Mouse (Mus musculus): Measurements from ENCODE around the gene Olfr5.
"Not testable (repeated sequence)": the region's sequence is repeated elsewhere in the genome, so short reads cannot be mapped to it uniquely, and the experiment has no call there.

Gene Olfr5

DNA sequence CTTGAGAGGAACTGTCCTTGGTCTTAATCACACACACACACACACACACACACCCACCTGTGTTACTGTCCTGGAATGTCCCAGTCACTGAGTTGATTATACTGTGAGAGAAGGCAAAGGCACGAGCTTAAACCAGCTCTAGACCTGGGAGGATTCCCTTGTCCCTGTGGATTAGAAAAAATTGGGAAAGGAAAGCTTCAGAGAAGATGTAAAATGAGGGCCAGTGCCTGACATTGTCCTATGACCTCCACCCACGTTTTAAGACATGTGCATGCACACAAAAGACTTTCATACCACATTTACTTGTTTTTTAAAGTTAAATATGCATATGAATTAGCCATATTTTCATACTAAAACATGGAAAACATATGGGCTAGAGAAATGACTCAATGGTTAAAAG, at the start of gene Olfr5:
Olfr5 (minus strand) TSS at position 101 of the 400 bp plus-strand sequence.
- no peak for DNase-seq (ENCODE audit: low read depth, low spot score)

DNA sequence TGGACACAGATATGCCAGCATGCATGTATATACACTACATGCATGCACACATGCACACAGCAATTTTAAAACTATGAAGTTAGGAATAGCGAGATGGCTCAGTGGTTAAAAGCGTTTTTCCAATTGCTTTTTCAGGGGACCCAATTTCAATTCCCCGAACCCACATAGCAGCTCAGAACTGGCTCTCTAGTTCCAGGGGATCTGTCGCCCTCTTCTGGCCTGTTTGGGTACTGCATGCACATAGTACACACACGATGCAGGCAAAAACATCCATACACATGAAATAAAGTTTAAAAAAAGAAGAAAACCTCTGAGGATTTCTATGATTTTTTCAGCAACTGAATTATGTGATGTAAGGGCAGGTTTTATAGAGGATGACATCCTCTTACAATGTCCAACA, 39.4 kb upstream of the Olfr5 start:
- no peak for DNase-seq (ENCODE audit: low read depth, low spot score)

- DNase-seq (ENCODE audit: low read depth, low spot score) = no peak
These were observed 38.3 kb upstream of the Olfr5 start for GRCm38 (mm10) chr7:6525001-6525400.

DNA sequence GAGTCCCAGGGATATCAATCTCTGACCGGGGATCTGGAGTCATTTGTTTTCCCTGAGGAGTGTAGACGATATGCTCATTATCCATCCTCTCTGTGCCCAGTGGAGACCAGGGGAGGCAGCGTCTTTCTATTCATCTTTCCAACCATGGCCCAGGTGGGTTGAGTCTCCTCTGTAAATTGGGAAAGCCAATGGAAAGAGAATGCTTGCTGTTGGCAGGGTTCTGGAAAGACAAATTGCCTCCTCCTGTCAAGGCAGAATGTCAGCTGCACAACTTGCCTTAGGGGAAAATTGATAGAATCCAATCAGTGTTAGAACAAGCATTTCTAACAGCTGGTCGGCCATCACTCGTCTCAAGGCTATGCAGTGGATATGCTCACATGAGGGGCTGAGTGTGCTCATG, 36.1 kb upstream of the Olfr5 start, which contains the start of gene Olfr1349:
Olfr1349 (minus strand) TSS at position 101 of the 400 bp plus-strand sequence.
- no peak for DNase-seq (ENCODE audit: low read depth, low spot score)

- DNase-seq (ENCODE audit: low read depth, low spot score) = no peak
These were observed 34.9 kb upstream of the Olfr5 start for GRCm38 (mm10) chr7:6521666-6522065.

DNA sequence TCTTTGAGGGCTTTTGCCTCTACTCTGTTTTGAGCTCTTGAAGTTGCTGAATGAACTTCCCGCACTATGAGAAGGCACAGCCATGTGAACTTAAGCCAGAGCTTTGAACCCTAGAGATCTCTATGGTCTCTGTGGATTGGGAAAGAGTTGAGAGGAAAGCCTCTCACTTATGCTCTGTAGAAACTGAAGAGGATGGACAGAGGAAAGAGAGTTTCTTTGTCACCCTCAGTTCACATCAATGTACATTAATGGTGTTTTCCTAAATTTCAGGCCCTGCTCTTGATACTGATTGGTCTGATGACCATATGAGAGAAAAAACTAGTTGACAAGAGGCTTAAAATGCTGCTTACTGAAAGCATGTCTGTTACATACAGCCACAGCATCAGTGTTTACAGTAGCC, 21.9 kb upstream of the Olfr5 start, which contains the start of gene Olfr1348:
Olfr1348 (minus strand) TSS at position 101 of the 400 bp plus-strand sequence.
- no peak for DNase-seq (ENCODE audit: low read depth, low spot score)

GRCm38 (mm10) chr7:6499655-6500054, 12.9 kb upstream of the Olfr5 start, which contains the start of gene Olfr1347:
Olfr1347 (minus strand) TSS chr7:6499755.
- no peak for DNase-seq (ENCODE audit: low read depth, low spot score)

DNA sequence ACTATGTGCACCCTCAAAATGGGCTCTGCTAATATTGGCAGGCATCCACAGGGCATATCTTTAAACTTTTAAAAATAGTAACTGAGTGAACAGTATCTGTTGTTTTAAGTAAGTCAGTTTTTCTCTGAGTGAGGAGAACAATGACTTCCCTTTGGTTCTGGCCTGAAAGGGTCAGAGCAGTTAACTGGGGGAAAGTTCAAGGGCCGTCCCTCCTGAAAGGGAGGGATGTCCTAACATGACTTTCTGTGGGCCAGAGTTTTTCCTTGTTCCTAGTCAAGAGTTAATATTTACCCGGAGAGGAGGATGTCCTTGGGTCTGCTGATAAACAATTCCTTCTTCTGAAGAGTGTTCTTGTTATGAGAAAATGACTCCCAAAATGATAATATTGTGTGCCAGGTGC, 9.1 kb downstream of the Olfr5 start:
- DNase-seq (ENCODE audit: low read depth, low spot score) = not testable (repeated sequence)

DNA sequence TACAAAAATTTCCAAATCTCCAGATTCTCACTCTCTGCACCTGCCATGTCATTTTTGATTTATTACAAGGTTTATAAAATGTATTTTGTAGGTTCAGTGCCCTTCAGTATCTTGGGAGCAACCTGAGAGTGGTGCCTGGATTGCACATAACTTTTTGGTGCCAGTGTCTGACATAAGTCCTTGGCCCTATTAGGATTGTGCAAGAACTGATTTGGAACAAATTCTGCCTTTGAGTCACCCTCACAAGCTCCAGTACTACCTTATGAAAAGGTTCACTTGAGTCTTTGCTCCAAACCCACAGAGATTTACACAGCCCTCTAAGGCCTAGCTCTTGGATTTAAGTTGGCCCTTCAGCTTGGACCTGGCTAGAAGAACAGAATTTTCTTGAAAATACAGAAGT, 19.8 kb downstream of the Olfr5 start, which contains the start of gene Olfr1346:
Olfr1346 (plus strand) TSS at position 151 of the 400 bp plus-strand sequence.
- no peak for DNase-seq (ENCODE audit: low read depth, low spot score)

DNA sequence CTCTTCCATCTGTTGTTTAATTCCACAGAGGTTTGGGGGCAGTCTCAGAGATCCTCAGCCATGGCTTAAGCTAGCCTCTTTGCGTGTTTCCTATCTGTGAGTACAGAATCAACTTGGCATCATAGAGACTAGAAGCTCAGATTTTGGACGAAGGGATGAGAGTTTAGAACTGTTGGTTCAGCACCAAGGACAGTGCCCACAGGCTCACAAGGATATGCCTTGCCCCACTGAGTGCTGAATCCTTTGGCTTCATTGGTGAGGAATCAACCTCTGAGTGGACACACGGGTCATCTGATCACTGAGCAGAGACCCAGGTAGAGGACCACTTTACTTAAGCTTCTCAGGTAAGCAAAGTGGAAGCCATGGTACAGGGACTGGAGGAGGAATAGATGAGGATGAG, 30.3 kb downstream of the Olfr5 start:
- DNase-seq (ENCODE audit: low read depth, low spot score) = no peak

- DNase-seq (ENCODE audit: low read depth, low spot score) = no peak
These were observed 30.9 kb downstream of the Olfr5 start, which contains the start of gene Olfr1336 for GRCm38 (mm10) chr7:6455868-6456267. Olfr1336 (plus strand) TSS chr7:6456168.

GRCm38 (mm10) chr7:6447771-6448170, 39.0 kb downstream of the Olfr5 start:
- no peak for DNase-seq (ENCODE audit: low read depth, low spot score)

- no peak for DNase-seq (ENCODE audit: low read depth, low spot score)
These were observed 45.6 kb downstream of the Olfr5 start for GRCm38 (mm10) chr7:6441173-6441572.

DNA sequence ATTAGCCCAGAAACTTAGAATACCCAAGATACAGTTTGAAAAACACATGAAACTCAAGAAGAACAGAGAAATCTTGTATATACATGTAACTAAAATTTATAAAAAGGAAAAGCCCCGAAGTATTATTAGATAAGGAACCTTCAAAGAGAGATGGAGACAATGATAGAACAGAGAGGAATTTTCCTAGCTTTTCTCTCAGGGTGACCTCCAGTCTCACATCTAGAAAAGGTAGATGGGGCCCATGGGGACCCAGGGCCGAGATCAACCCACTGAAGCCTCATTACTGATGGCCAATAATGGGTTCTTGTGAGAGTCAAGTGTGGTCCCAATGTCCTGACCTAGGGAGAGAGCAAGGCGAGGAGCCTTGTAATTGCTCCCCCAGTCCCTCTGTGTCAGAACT, 48.4 kb downstream of the Olfr5 start, which contains the start of gene Olfr1344:
Olfr1344 (plus strand) TSS at position 301 of the 400 bp plus-strand sequence.
- DNase-seq (ENCODE audit: low read depth, low spot score) = no peak

GRCm38 (mm10) chr7:6430342-6430741, 56.4 kb downstream of the Olfr5 start:
- no peak for DNase-seq (ENCODE audit: low read depth, low spot score)

DNA sequence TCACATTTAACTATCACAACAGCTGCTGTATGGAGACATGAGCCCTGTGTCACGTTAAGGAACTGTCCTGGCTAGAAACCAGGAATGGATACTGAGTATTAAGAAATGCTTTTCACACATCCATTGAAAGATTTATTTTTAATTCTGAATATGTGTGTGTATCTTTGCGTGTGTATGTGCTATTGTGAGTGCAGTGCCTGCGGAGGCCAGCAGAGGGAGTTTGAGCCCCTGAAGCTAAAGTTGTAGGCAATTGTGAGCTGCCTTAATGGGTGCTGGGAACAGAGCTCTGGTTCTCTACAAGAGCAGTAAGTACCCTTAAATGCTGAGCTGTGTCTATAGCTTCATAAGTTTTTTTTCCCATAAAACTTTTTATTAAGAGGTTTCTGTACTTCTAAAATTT, 57.4 kb downstream of the Olfr5 start:
- no peak for DNase-seq (ENCODE audit: low read depth, low spot score)

Data from embryo, embryonic 11.5 days (tissue).